Mouse (Mus musculus): ENCODE results near the gene Hsd17b13. TPM values are rescaled to one million over a fixed set of nuclear protein-coding genes. Genes with fewer than 3 reads are reported as not detected.
A peak's percentile ranks its signal among the peaks of the same experiment; 100 is the strongest.

Hsd17b13 gene
- polyA plus RNA-seq, 1 experiment from 2014 or later = 76.5 TPM

DNA sequence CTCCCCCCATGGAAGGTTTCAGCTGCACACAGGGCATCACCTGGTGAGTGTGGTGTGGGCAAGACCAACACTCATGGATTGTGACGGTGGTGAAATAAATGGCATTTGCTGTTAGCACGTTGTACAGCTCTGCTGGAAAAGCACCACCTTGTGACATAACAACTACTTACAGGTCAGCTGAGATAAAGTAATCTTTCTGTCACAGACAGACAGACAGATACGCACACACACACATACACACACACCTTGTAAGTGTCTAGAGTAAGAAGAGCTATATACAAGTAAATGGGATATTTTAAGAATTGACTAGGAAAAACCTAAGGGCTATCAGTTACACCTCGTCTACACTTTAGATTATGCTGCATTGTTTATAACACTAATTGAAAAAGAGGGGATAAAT lies 17.5 kb upstream of the Hsd17b13 start:
- no peak for ATAC-seq
- Histone ChIP-seq H3K36me3 (ENCODE audit: control insufficient read depth, insufficient read depth) (peaks cover 28% of the 10 kb centered on the region), H3K4me1 (replicated peaks; ENCODE audit: control insufficient read depth, insufficient read depth, low read length) (no peaks in the 10 kb centered on the region), H3K27me3 (replicated peaks; ENCODE audit: control insufficient read depth, insufficient read depth, low read length) (no peaks in the 10 kb centered on the region), H3K27ac (ENCODE audit: low read depth, low read length) (no peak overlapping the region), H3K9ac (ENCODE audit: low read depth, low read length) (no peak overlapping the region), H3K4me2 (replicated peaks; ENCODE audit: low read depth) (no peak overlapping the region), H3K9me3 (ENCODE audit: control insufficient read depth) (no peaks in the 10 kb centered on the region), H3K4me3 (ENCODE audit: low read depth, low read length) (no peak overlapping the region)
- WGBS = 88% methylated on average over 4 of the region's 4 CpGs
- no peak for TF ChIP-seq CTCF (IDR thresholded peaks at IDR 0.05; ENCODE audit: low read depth)

DNA sequence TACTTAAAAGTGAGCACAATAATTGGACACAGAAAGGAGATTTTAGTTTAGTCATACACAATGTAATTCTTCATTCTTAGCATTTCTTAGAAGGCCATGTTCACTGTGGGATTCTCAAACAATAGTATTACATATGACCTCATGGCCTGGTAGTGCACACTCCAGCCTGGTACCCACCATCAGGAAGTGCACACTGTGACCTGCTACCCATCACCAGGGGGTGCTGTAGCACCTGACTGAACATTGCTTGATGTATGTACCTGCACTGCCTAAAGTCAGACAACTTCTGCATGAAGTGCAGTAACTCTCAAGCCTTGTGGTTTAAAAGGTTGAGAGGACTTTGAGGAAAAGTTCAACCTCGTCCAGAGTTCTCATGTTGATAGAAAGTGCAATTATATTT lies 16.4 kb upstream of the Hsd17b13 start:
- ATAC-seq = no peak

DNA sequence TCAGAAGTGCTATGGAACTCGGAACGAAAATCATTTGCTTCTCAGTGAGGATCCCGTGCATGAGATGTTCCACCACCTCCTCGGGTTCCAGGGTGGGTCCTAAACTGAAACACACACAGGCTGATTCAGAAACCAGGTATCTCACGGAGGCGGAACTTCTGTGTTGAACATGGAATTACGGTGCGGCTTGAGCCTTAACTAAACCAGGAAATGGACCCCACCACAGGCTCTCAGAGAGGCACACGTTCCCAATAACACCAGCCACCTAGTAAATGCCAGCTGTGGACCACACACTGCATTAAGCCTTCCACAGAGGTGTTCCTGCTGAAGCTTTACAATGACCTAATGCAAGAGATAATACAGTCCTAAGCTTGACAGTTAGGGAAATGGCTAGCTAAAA lies 15.6 kb upstream of the Hsd17b13 start:
- Histone ChIP-seq H3K27ac (ENCODE audit: low read depth, low read length) (no peak overlapping the region), H3K9ac (ENCODE audit: low read depth, low read length) (no peak overlapping the region), H3K4me1 (replicated peaks; ENCODE audit: control insufficient read depth, insufficient read depth, low read length) (no peaks in the 10 kb centered on the region), H3K36me3 (ENCODE audit: control insufficient read depth, insufficient read depth) (peaks cover 37% of the 10 kb centered on the region), H3K4me2 (replicated peaks; ENCODE audit: low read depth) (no peak overlapping the region), H3K27me3 (replicated peaks; ENCODE audit: control insufficient read depth, insufficient read depth, low read length) (no peaks in the 10 kb centered on the region), H3K4me3 (ENCODE audit: low read depth, low read length) (no peak overlapping the region), H3K9me3 (ENCODE audit: control insufficient read depth) (no peaks in the 10 kb centered on the region)
- WGBS = 89% methylated on average over 9 of the region's 9 CpGs
- ATAC-seq = no peak
- TF ChIP-seq CTCF (IDR thresholded peaks at IDR 0.05; ENCODE audit: low read depth) = no peak

More for the DNA sequence above, 16.4 kb upstream of the Hsd17b13 start:
- no peak overlapping the region for H3K9ac ChIP-seq (ENCODE audit: low read depth, low read length)
- H3K9me3 ChIP-seq (ENCODE audit: control insufficient read depth) = no peaks in the 10 kb centered on the region
- H3K36me3 ChIP-seq (ENCODE audit: control insufficient read depth, insufficient read depth) = peaks cover 37% of the 10 kb centered on the region
- H3K4me3 ChIP-seq (ENCODE audit: low read depth, low read length) = no peak overlapping the region
- 78% methylated on average over 1 of the region's 1 CpGs for WGBS
- no peaks in the 10 kb centered on the region for H3K4me1 ChIP-seq (replicated peaks; ENCODE audit: control insufficient read depth, insufficient read depth, low read length)
- TF ChIP-seq CTCF (IDR thresholded peaks at IDR 0.05; ENCODE audit: low read depth) = peak; percentile 68
- no peak overlapping the region for H3K4me2 ChIP-seq (replicated peaks; ENCODE audit: low read depth)
- H3K27me3 ChIP-seq (replicated peaks; ENCODE audit: control insufficient read depth, insufficient read depth, low read length) = no peaks in the 10 kb centered on the region
- H3K27ac ChIP-seq (ENCODE audit: low read depth, low read length) = no peak overlapping the region

DNA sequence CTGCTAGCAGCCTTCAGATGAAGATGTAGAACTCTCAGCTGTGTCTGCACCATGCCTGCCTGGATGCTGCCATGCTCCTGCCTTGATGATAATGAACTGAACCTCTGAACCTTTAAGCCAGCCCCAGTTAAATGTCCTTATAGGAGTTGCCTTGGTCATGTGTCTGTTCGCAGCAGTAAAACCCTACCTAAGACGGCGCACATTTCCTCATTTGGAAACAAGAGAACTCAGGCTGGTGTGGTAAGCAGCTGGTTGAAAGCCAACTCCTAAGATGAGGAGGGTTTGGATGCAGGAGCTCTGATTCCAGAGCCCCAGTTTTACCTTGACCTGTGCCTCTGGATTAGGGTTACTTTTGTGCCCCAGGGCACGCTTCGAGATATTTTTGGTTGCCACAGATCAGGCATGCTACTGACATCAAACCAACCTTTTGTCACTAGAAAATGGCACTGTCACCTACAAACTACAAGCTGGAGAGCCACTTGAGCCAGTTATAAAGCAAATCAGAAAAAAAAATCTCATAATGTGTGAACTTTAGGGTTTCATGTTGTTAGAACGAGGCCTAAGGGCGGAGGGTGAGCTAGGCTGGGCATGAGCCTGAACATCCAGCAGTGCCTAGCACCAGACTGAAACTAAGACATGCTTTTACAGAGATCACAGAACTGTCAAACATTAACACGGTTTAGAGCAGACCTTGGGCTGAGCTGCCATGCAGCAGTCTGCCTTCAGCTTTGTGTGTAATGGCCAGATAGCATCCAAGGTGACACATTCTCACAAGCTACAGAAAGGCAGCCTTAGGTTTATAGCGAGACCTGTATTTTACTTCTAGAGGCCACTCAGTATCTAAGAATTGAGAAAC lies 3.7 kb upstream of the Hsd17b13 start:
- Histone ChIP-seq H3K4me2 (replicated peaks; ENCODE audit: low read depth) (no peak overlapping the region), H3K27ac (ENCODE audit: low read depth, low read length) (peak overlapping the region; percentile 69; the same call in 1 of the 2 replicates), H3K36me3 (ENCODE audit: control insufficient read depth, insufficient read depth) (no peaks in the 10 kb centered on the region), H3K4me1 (replicated peaks; ENCODE audit: control insufficient read depth, insufficient read depth, low read length) (peaks cover 9% of the 10 kb centered on the region; the same call in 1 of the 2 replicates), H3K9me3 (ENCODE audit: control insufficient read depth) (no peaks in the 10 kb centered on the region), H3K27me3 (replicated peaks; ENCODE audit: control insufficient read depth, insufficient read depth, low read length) (no peaks in the 10 kb centered on the region), H3K4me3 (ENCODE audit: low read depth, low read length) (no peak overlapping the region), H3K9ac (ENCODE audit: low read depth, low read length) (no peak overlapping the region)
- WGBS = 48% methylated on average over 9 of the region's 9 CpGs
- no peak for TF ChIP-seq CTCF (IDR thresholded peaks at IDR 0.05; ENCODE audit: low read depth)
- peak; percentile 82 for ATAC-seq

DNA sequence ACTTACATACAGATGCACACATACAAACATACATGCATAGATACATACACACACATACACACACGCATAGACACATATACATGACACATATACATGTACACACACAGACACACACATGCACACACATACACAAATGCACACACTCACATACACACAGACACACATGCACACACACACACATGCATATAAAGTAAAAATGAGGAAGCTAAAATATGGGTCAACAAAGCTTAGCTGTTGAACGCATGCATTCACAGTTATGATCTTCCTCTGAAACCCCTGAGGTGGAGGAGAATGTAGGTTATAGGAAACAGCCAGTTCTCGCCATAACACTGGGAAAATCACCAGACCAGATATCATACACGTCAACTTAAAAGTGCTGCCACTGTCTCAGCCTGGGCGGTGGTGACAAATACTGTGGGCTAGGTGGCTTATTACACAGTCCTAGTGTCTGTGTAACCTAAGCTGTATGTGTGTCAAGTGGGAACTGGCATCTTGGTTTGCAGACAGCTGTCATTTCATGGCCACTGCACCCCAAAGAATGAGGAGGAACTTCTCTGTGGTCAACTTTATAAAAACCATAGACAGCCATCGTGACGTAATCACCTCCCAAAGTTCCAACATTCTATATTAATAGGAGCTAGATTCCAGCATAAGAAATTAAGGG lies 829 bp upstream of the Hsd17b13 start:
- no peaks in the 10 kb centered on the region for H3K36me3 ChIP-seq (ENCODE audit: control insufficient read depth, insufficient read depth)
- H3K27me3 ChIP-seq (replicated peaks; ENCODE audit: control insufficient read depth, insufficient read depth, low read length) = no peaks in the 10 kb centered on the region
- no peak overlapping the region for H3K4me3 ChIP-seq (ENCODE audit: low read depth, low read length)
- H3K9me3 ChIP-seq (ENCODE audit: control insufficient read depth) = no peaks in the 10 kb centered on the region
- TF ChIP-seq CTCF (IDR thresholded peaks at IDR 0.05; ENCODE audit: low read depth) = no peak
- WGBS = 91% methylated on average over 7 of the region's 7 CpGs
- no peak overlapping the region for H3K9ac ChIP-seq (ENCODE audit: low read depth, low read length)
- no peak overlapping the region for H3K4me2 ChIP-seq (replicated peaks; ENCODE audit: low read depth)
- H3K27ac ChIP-seq (ENCODE audit: low read depth, low read length) = no peak overlapping the region; the same call in 1 of the 2 replicates
- no peak for ATAC-seq
- peaks cover 9% of the 10 kb centered on the region; the same call in 1 of the 2 replicates for H3K4me1 ChIP-seq (replicated peaks; ENCODE audit: control insufficient read depth, insufficient read depth, low read length)

- H3K27ac ChIP-seq (ENCODE audit: low read depth, low read length) = no peak overlapping the region
- no peak overlapping the region for H3K4me2 ChIP-seq (replicated peaks; ENCODE audit: low read depth)
- no peak for TF ChIP-seq CTCF (IDR thresholded peaks at IDR 0.05; ENCODE audit: low read depth)
- H3K36me3 ChIP-seq (ENCODE audit: control insufficient read depth, insufficient read depth) = no peaks in the 10 kb centered on the region
- H3K4me1 ChIP-seq (replicated peaks; ENCODE audit: control insufficient read depth, insufficient read depth, low read length) = peaks cover 13% of the 10 kb centered on the region
- no peak overlapping the region for H3K4me3 ChIP-seq (ENCODE audit: low read depth, low read length)
- H3K9ac ChIP-seq (ENCODE audit: low read depth, low read length) = no peak overlapping the region
- 78% methylated on average over 7 of the region's 7 CpGs for WGBS
- no peak for ATAC-seq
- no peaks in the 10 kb centered on the region for H3K9me3 ChIP-seq (ENCODE audit: control insufficient read depth)
- H3K27me3 ChIP-seq (replicated peaks; ENCODE audit: control insufficient read depth, insufficient read depth, low read length) = no peaks in the 10 kb centered on the region
These were observed 1.5 kb downstream of the Hsd17b13 start for GRCm38 (mm10) chr5:103975736-103976135.

Data from intestine, postnatal 0 days (tissue).